19 mouse cellular contexts compared by ENCODE assay signal in genomic region chr14:21484199-21484598, GRCm38 (mm10).
"Had no signal": no experiment of that assay in that cellular context is flagged by ENCODE, and none has a peak within 500 bp of the region (broad histone marks: within the 10 kb centered on the region; RNA-seq: fewer than 3 reads in every experiment).

No protein-coding gene starts in this region.

- H3K36me3 ChIP-seq: kidney, embryonic 15.5 days; limb, embryonic 12.5 days; limb, embryonic 15.5 days; stomach, embryonic 15.5 days had no signal

- ATAC-seq: lung, postnatal 0 days had no signal

- DNase-seq: kidney, adult 8-10 months; kidney, postnatal 10 days; kidney, postnatal 36 days; left cerebral cortex, postnatal 4 days; lung, embryonic 14.5 days; midbrain, embryonic 14.5 days; right cerebral cortex, postnatal 14 days; right cerebral cortex, postnatal 4 days; spleen, adult 18-20 months; thymus, postnatal 25 days had no signal

- H3K4me3 ChIP-seq: kidney, embryonic 15.5 days; limb, embryonic 12.5 days; limb, embryonic 15.5 days; stomach, embryonic 15.5 days had no signal

- H3K27me3 ChIP-seq: kidney, embryonic 15.5 days; limb, embryonic 12.5 days; limb, embryonic 15.5 days; stomach, embryonic 15.5 days had no signal

- H3K27ac ChIP-seq: kidney, embryonic 15.5 days; limb, embryonic 12.5 days; limb, embryonic 15.5 days; liver, embryonic 14.5 days; macrophage; stomach, embryonic 15.5 days had no signal

- H3K4me2 ChIP-seq: kidney, embryonic 15.5 days; limb, embryonic 12.5 days; limb, embryonic 15.5 days; liver, embryonic 11.5 days; lung, embryonic 14.5 days; stomach, embryonic 15.5 days had no signal

- H3K9ac ChIP-seq: kidney, embryonic 15.5 days; limb, embryonic 12.5 days; limb, embryonic 15.5 days; liver, embryonic 14.5 days; liver, postnatal 0 days; lung, embryonic 14.5 days; stomach, embryonic 15.5 days had no signal

- H3K9me3 ChIP-seq: kidney, embryonic 15.5 days; limb, embryonic 15.5 days; stomach, embryonic 15.5 days had no signal

- H3K4me1 ChIP-seq: kidney, embryonic 15.5 days; limb, embryonic 12.5 days; limb, embryonic 15.5 days; stomach, embryonic 15.5 days had no signal
